Mouse (Mus musculus): ENCODE data around the gene Micu1. TPM values are rescaled to one million over a fixed set of nuclear protein-coding genes. Genes with fewer than 3 reads are reported as not detected.

The Micu1 gene
- polyA plus RNA-seq, 1 experiment from 2014 or later, result 69.1 TPM

GRCm38 (mm10) chr10:59898935-59899334 is 196.7 kb downstream of the Micu1 start:
- no peak for ATAC-seq
- 28% methylated on average over 2 of the region's 2 CpGs for WGBS
- peak overlapping the region; percentile 59 for H3K9ac ChIP-seq (ENCODE audit: low read length)
- peak overlapping the region; percentile 38 for H3K4me2 ChIP-seq (ENCODE audit: low read length)
- H3K4me3 ChIP-seq (ENCODE audit: low read depth, low read length), result no peak overlapping the region
- peaks cover 57% of the 10 kb centered on the region for H3K4me1 ChIP-seq (ENCODE audit: control insufficient read depth, insufficient read depth, low read length)
- H3K27ac ChIP-seq (ENCODE audit: low read depth, low read length), result peak overlapping the region; percentile 99
- no peak for DNase-seq (ENCODE audit: low spot score)
- no peaks in the 10 kb centered on the region for H3K9me3 ChIP-seq (replicated peaks; ENCODE audit: control insufficient read depth, low read length)
- no peaks in the 10 kb centered on the region for H3K27me3 ChIP-seq (replicated peaks; ENCODE audit: control insufficient read depth, insufficient read depth, low read length)
- H3K36me3 ChIP-seq (ENCODE audit: control insufficient read depth, insufficient read depth, low read length), result peaks cover 23% of the 10 kb centered on the region

GRCm38 (mm10) chr10:59899341-59900173 is 197.3 kb downstream of the Micu1 start:
- H3K4me3 ChIP-seq (ENCODE audit: low read depth, low read length), result no peak overlapping the region
- ATAC-seq (peak; percentile 92), DNase-seq (ENCODE audit: low spot score) (peak; percentile 97)
- H3K9me3 ChIP-seq (replicated peaks; ENCODE audit: control insufficient read depth, low read length), result no peaks in the 10 kb centered on the region
- peak overlapping the region; percentile 59 for H3K9ac ChIP-seq (ENCODE audit: low read length)
- H3K36me3 ChIP-seq (ENCODE audit: control insufficient read depth, insufficient read depth, low read length), result peaks cover 17% of the 10 kb centered on the region
- peaks cover 57% of the 10 kb centered on the region for H3K4me1 ChIP-seq (ENCODE audit: control insufficient read depth, insufficient read depth, low read length)
- H3K27me3 ChIP-seq (replicated peaks; ENCODE audit: control insufficient read depth, insufficient read depth, low read length), result no peaks in the 10 kb centered on the region
- peak overlapping the region; percentile 38 for H3K4me2 ChIP-seq (ENCODE audit: low read length)
- peak overlapping the region; percentile 99 for H3K27ac ChIP-seq (ENCODE audit: low read depth, low read length)
- WGBS, result 3% methylated on average over 21 of the region's 21 CpGs

GRCm38 (mm10) chr10:59900174-59900435 is 197.8 kb downstream of the Micu1 start:
- ATAC-seq (no peak), DNase-seq (ENCODE audit: low spot score) (no peak)
- H3K4me2 ChIP-seq (ENCODE audit: low read length), result peak overlapping the region; percentile 38; the same call in 1 of the 2 replicates
- no peaks in the 10 kb centered on the region for H3K27me3 ChIP-seq (replicated peaks; ENCODE audit: control insufficient read depth, insufficient read depth, low read length)
- H3K27ac ChIP-seq (ENCODE audit: low read depth, low read length), result peak overlapping the region; percentile 99
- WGBS, result 23% methylated on average over 4 of the region's 4 CpGs
- H3K36me3 ChIP-seq (ENCODE audit: control insufficient read depth, insufficient read depth, low read length), result peaks cover 15% of the 10 kb centered on the region
- peaks cover 57% of the 10 kb centered on the region for H3K4me1 ChIP-seq (ENCODE audit: control insufficient read depth, insufficient read depth, low read length)
- H3K9ac ChIP-seq (ENCODE audit: low read length), result peak overlapping the region; percentile 45; the same call in 1 of the 2 replicates
- H3K9me3 ChIP-seq (replicated peaks; ENCODE audit: control insufficient read depth, low read length), result no peaks in the 10 kb centered on the region
- H3K4me3 ChIP-seq (ENCODE audit: low read depth, low read length), result no peak overlapping the region

- DNase-seq (ENCODE audit: low spot score), result no peak
- 51% methylated on average over 4 of the region's 4 CpGs for WGBS
- peaks cover 57% of the 10 kb centered on the region for H3K4me1 ChIP-seq (ENCODE audit: control insufficient read depth, insufficient read depth, low read length)
- peaks cover 7% of the 10 kb centered on the region for H3K36me3 ChIP-seq (ENCODE audit: control insufficient read depth, insufficient read depth, low read length)
- H3K9me3 ChIP-seq (replicated peaks; ENCODE audit: control insufficient read depth, low read length), result no peaks in the 10 kb centered on the region
- no peaks in the 10 kb centered on the region for H3K27me3 ChIP-seq (replicated peaks; ENCODE audit: control insufficient read depth, insufficient read depth, low read length)
- no peak overlapping the region for H3K4me3 ChIP-seq (ENCODE audit: low read depth, low read length)
- no peak overlapping the region for H3K9ac ChIP-seq (ENCODE audit: low read length)
- H3K4me2 ChIP-seq (ENCODE audit: low read length), result no peak overlapping the region
- H3K27ac ChIP-seq (ENCODE audit: low read depth, low read length), result peak overlapping the region; percentile 99
- ATAC-seq, result no peak
Measured at GRCm38 (mm10) chr10:59900939-59901338, 198.7 kb downstream of the Micu1 start.

GRCm38 (mm10) chr10:59901463-59901862 is 199.2 kb downstream of the Micu1 start:
- Histone ChIP-seq H3K36me3 (ENCODE audit: control insufficient read depth, insufficient read depth, low read length) (peaks cover 1% of the 10 kb centered on the region; the same call in 1 of the 2 replicates), H3K4me1 (ENCODE audit: control insufficient read depth, insufficient read depth, low read length) (peaks cover 56% of the 10 kb centered on the region), H3K4me2 (ENCODE audit: low read length) (no peak overlapping the region), H3K9me3 (replicated peaks; ENCODE audit: control insufficient read depth, low read length) (no peaks in the 10 kb centered on the region), H3K4me3 (ENCODE audit: low read depth, low read length) (no peak overlapping the region), H3K9ac (ENCODE audit: low read length) (no peak overlapping the region), H3K27ac (ENCODE audit: low read depth, low read length) (peak overlapping the region; percentile 54), H3K27me3 (replicated peaks; ENCODE audit: control insufficient read depth, insufficient read depth, low read length) (no peaks in the 10 kb centered on the region)
- DNase-seq (ENCODE audit: low spot score), result no peak
- ATAC-seq, result no peak
- WGBS, result 81% methylated on average over 1 of the region's 1 CpGs

- Histone ChIP-seq H3K36me3 (ENCODE audit: control insufficient read depth, insufficient read depth, low read length) (no peaks in the 10 kb centered on the region), H3K4me2 (ENCODE audit: low read length) (no peak overlapping the region), H3K9me3 (replicated peaks; ENCODE audit: control insufficient read depth, low read length) (no peaks in the 10 kb centered on the region), H3K27ac (ENCODE audit: low read depth, low read length) (no peak overlapping the region; the same call in 1 of the 2 replicates), H3K9ac (ENCODE audit: low read length) (no peak overlapping the region), H3K4me1 (ENCODE audit: control insufficient read depth, insufficient read depth, low read length) (peaks cover 50% of the 10 kb centered on the region), H3K4me3 (ENCODE audit: low read depth, low read length) (no peak overlapping the region), H3K27me3 (replicated peaks; ENCODE audit: control insufficient read depth, insufficient read depth, low read length) (no peaks in the 10 kb centered on the region)
- DNase-seq (ENCODE audit: low spot score) (no peak), ATAC-seq (no peak)
- 65% methylated on average over 8 of the region's 8 CpGs for WGBS
Measured at GRCm38 (mm10) chr10:59901986-59902605, 199.8 kb downstream of the Micu1 start.

- no peaks in the 10 kb centered on the region for H3K36me3 ChIP-seq (ENCODE audit: control insufficient read depth, insufficient read depth, low read length)
- no peaks in the 10 kb centered on the region for H3K27me3 ChIP-seq (replicated peaks; ENCODE audit: control insufficient read depth, insufficient read depth, low read length)
- 69% methylated on average over 8 of the region's 8 CpGs for WGBS
- no peak overlapping the region for H3K4me3 ChIP-seq (ENCODE audit: low read depth, low read length)
- no peak overlapping the region for H3K4me2 ChIP-seq (ENCODE audit: low read length)
- DNase-seq (ENCODE audit: low spot score) (no peak), ATAC-seq (no peak)
- H3K9ac ChIP-seq (ENCODE audit: low read length), result no peak overlapping the region
- H3K27ac ChIP-seq (ENCODE audit: low read depth, low read length), result no peak overlapping the region
- H3K9me3 ChIP-seq (replicated peaks; ENCODE audit: control insufficient read depth, low read length), result no peaks in the 10 kb centered on the region
- peaks cover 46% of the 10 kb centered on the region for H3K4me1 ChIP-seq (ENCODE audit: control insufficient read depth, insufficient read depth, low read length)
Measured at GRCm38 (mm10) chr10:59902606-59902990, 200.3 kb downstream of the Micu1 start.

GRCm38 (mm10) chr10:59903170-59903569 is 200.9 kb downstream of the Micu1 start:
- H3K9ac ChIP-seq (ENCODE audit: low read length), result no peak overlapping the region

GRCm38 (mm10) chr10:59907080-59907609 is 204.9 kb downstream of the Micu1 start:
- Histone ChIP-seq H3K4me2 (ENCODE audit: low read length) (no peak overlapping the region), H3K4me1 (ENCODE audit: control insufficient read depth, insufficient read depth, low read length) (peaks cover 20% of the 10 kb centered on the region), H3K9me3 (replicated peaks; ENCODE audit: control insufficient read depth, low read length) (no peaks in the 10 kb centered on the region), H3K9ac (ENCODE audit: low read length) (no peak overlapping the region), H3K36me3 (ENCODE audit: control insufficient read depth, insufficient read depth, low read length) (no peaks in the 10 kb centered on the region), H3K4me3 (ENCODE audit: low read depth, low read length) (no peak overlapping the region), H3K27me3 (replicated peaks; ENCODE audit: control insufficient read depth, insufficient read depth, low read length) (no peaks in the 10 kb centered on the region), H3K27ac (ENCODE audit: low read depth, low read length) (no peak overlapping the region)
- ATAC-seq (no peak), DNase-seq (ENCODE audit: low spot score) (no peak)
- WGBS, result 51% methylated on average over 3 of the region's 3 CpGs

More at GRCm38 (mm10) chr10:59903170-59903569, 200.9 kb downstream of the Micu1 start:
- H3K9me3 ChIP-seq (replicated peaks; ENCODE audit: control insufficient read depth, low read length), result no peaks in the 10 kb centered on the region
- DNase-seq (ENCODE audit: low spot score), result no peak
- no peak for ATAC-seq
- no peak overlapping the region for H3K27ac ChIP-seq (ENCODE audit: low read depth, low read length)
- no peak overlapping the region for H3K4me3 ChIP-seq (ENCODE audit: low read depth, low read length)
- no peaks in the 10 kb centered on the region for H3K36me3 ChIP-seq (ENCODE audit: control insufficient read depth, insufficient read depth, low read length)
- peaks cover 45% of the 10 kb centered on the region for H3K4me1 ChIP-seq (ENCODE audit: control insufficient read depth, insufficient read depth, low read length)
- no peaks in the 10 kb centered on the region for H3K27me3 ChIP-seq (replicated peaks; ENCODE audit: control insufficient read depth, insufficient read depth, low read length)
- H3K4me2 ChIP-seq (ENCODE audit: low read length), result no peak overlapping the region
- WGBS, result 67% methylated on average over 7 of the region's 7 CpGs
